Mouse (Mus musculus): ENCODE data around the gene Slco4c1.

Gene Slco4c1

GRCm38 (mm10) chr1:96871528-96872360 is at the start of gene Slco4c1:
Gene Slco4c1, minus strand, starts transcription at chr1:96872171.
- DNase-seq (ENCODE audit: extremely low read depth, low read depth): no peak

- no peak for DNase-seq (ENCODE audit: extremely low read depth, low read depth)
Measured at GRCm38 (mm10) chr1:96917333-96917732, 45.4 kb upstream of the Slco4c1 start.

GRCm38 (mm10) chr1:96883788-96884187 is 11.8 kb upstream of the Slco4c1 start:
- no peak for DNase-seq (ENCODE audit: extremely low read depth, low read depth)

- DNase-seq (ENCODE audit: extremely low read depth, low read depth): no peak
Measured at GRCm38 (mm10) chr1:96878572-96878971, 6.6 kb upstream of the Slco4c1 start.

- DNase-seq (ENCODE audit: extremely low read depth, low read depth): no peak
Measured at GRCm38 (mm10) chr1:96876076-96876475, 4.1 kb upstream of the Slco4c1 start.

GRCm38 (mm10) chr1:96874636-96875035 is 2.7 kb upstream of the Slco4c1 start:
- DNase-seq (ENCODE audit: extremely low read depth, low read depth): no peak

- DNase-seq (ENCODE audit: extremely low read depth, low read depth): no peak
Measured at GRCm38 (mm10) chr1:96872361-96872693, 356 bp upstream of the Slco4c1 start.

- no peak for DNase-seq (ENCODE audit: extremely low read depth, low read depth)
Measured at GRCm38 (mm10) chr1:96870764-96871307, 1.1 kb downstream of the Slco4c1 start.

- DNase-seq (ENCODE audit: extremely low read depth, low read depth): no peak
Measured at GRCm38 (mm10) chr1:96868722-96869121, 3.2 kb downstream of the Slco4c1 start.

- no peak for DNase-seq (ENCODE audit: extremely low read depth, low read depth)
Measured at GRCm38 (mm10) chr1:96866002-96866401, 6.0 kb downstream of the Slco4c1 start.

GRCm38 (mm10) chr1:96864120-96864519 is 7.9 kb downstream of the Slco4c1 start:
- DNase-seq (ENCODE audit: extremely low read depth, low read depth): no peak

GRCm38 (mm10) chr1:96859995-96860684 is 11.8 kb downstream of the Slco4c1 start:
- no peak for DNase-seq (ENCODE audit: extremely low read depth, low read depth)

- DNase-seq (ENCODE audit: extremely low read depth, low read depth): no peak
Measured at GRCm38 (mm10) chr1:96853541-96853940, 18.4 kb downstream of the Slco4c1 start.

- no peak for DNase-seq (ENCODE audit: extremely low read depth, low read depth)
Measured at GRCm38 (mm10) chr1:96849101-96849500, 22.9 kb downstream of the Slco4c1 start.

GRCm38 (mm10) chr1:96848606-96849005 is 23.4 kb downstream of the Slco4c1 start:
- no peak for DNase-seq (ENCODE audit: extremely low read depth, low read depth)

GRCm38 (mm10) chr1:96846727-96847126 is 25.2 kb downstream of the Slco4c1 start:
- peak; percentile 43 for DNase-seq (ENCODE audit: extremely low read depth, low read depth)

- no peak for DNase-seq (ENCODE audit: extremely low read depth, low read depth)
Measured at GRCm38 (mm10) chr1:96805287-96805727, 66.7 kb downstream of the Slco4c1 start.

- DNase-seq (ENCODE audit: extremely low read depth, low read depth): peak; percentile 51
Measured at GRCm38 (mm10) chr1:96801595-96801994, 70.4 kb downstream of the Slco4c1 start.

- DNase-seq (ENCODE audit: extremely low read depth, low read depth): no peak
Measured at GRCm38 (mm10) chr1:96794690-96795089, 77.3 kb downstream of the Slco4c1 start.

GRCm38 (mm10) chr1:96794290-96794689 is 77.7 kb downstream of the Slco4c1 start:
- no peak for DNase-seq (ENCODE audit: extremely low read depth, low read depth)

- DNase-seq (ENCODE audit: extremely low read depth, low read depth): no peak
Measured at GRCm38 (mm10) chr1:96789268-96789667, 82.7 kb downstream of the Slco4c1 start.

GRCm38 (mm10) chr1:96774174-96774573 is 97.8 kb downstream of the Slco4c1 start:
- DNase-seq (ENCODE audit: extremely low read depth, low read depth): no peak
